Mouse (Mus musculus) E14TG2a.4 (cell line): Measurements from ENCODE around the gene Thap3.

Experiments
- CTCF ChIP-seq: conservative IDR thresholded peaks from 2 replicates; pipeline ENCODE4 v1.5.1; 2014; ENCODE audit warnings: low read length
- NANOG ChIP-seq: IDR thresholded peaks from 2 replicates; pipeline ENCODE4 v1.6.1; 2014; ENCODE audit warnings: borderline replicate concordance, low read length, mixed read lengths
- POU5F1 ChIP-seq: IDR thresholded peaks from 2 replicates; pipeline ENCODE4 v1.6.1; 2014; ENCODE audit warnings: low read length, borderline replicate concordance

DNA sequence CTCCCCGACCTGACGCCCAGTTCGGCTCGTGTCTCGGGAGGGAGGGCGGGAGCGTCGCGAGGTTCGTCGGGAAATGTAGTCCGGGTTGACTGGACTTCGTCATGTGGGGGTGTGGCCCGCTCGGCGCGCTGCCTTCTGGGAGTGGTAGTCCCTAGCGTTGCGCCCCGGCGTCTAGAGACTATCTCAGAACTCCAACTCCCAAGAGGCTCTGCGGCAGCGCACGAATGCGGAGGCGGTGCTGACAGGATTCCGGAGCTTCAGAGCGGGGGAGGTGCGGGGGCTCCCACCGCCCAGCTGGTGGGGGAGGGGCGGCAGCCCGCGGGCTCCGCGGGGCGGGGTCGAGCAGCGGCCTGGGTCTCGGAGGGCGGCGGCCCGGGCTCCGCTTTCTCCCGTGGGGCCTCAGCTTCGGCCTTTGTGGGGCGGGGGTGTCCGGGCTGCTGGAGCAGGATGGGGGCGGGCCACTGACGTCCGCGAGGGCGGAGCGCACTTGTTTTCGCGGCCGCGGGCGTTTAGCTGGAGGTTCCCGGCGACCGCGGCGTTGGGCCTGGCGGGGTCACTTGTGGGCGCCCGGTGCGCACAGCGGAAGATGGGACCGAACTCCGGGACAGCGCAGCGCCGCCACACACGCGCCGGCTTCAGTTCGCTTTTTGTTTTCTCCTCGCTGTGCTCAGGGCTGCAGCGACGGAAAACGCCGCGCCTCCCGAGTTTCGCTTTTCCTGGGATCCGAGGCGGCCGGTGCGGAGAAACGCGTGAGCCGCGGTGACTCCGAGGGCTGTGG is 7.6 kb upstream of the Thap3 start, which contains the start of gene Phf13:
- TF ChIP-seq CTCF, result no peak
- no peak for TF ChIP-seq NANOG
- no peak for TF ChIP-seq POU5F1
